Mouse (Mus musculus): ENCODE results near the gene Fam208b. TPM values are rescaled to one million over a fixed set of nuclear protein-coding genes. Genes with fewer than 3 reads are reported as not detected.

The Fam208b gene
- total RNA-seq (2017), result 46.4 and 46.9 TPM in 2 replicates

- peak; percentile 96 for ATAC-seq (replicated peaks; ENCODE audit: low read depth, poor library complexity, severe bottlenecking)
These were observed at the start of gene Fam208b for GRCm38 (mm10) chr13:3610795-3611438. TSS of gene Fam208b (minus strand) at chr13:3611108.

GRCm38 (mm10) chr13:3659163-3660160 is 48.6 kb upstream of the Fam208b start:
- peak; percentile 71 for ATAC-seq (replicated peaks; ENCODE audit: low read depth, poor library complexity, severe bottlenecking)

- no peak for ATAC-seq (replicated peaks; ENCODE audit: low read depth, poor library complexity, severe bottlenecking)
These were observed 43.5 kb upstream of the Fam208b start for GRCm38 (mm10) chr13:3654432-3654831.

- ATAC-seq (replicated peaks; ENCODE audit: low read depth, poor library complexity, severe bottlenecking), result no peak
These were observed 39.7 kb upstream of the Fam208b start for GRCm38 (mm10) chr13:3650569-3650968.

GRCm38 (mm10) chr13:3646566-3646965 is 35.7 kb upstream of the Fam208b start:
- ATAC-seq (replicated peaks; ENCODE audit: low read depth, poor library complexity, severe bottlenecking), result no peak

GRCm38 (mm10) chr13:3645919-3646318 is 35.0 kb upstream of the Fam208b start:
- no peak for ATAC-seq (replicated peaks; ENCODE audit: low read depth, poor library complexity, severe bottlenecking)

GRCm38 (mm10) chr13:3644871-3645270 is 34.0 kb upstream of the Fam208b start:
- ATAC-seq (replicated peaks; ENCODE audit: low read depth, poor library complexity, severe bottlenecking), result no peak

- no peak for ATAC-seq (replicated peaks; ENCODE audit: low read depth, poor library complexity, severe bottlenecking)
These were observed 31.6 kb upstream of the Fam208b start for GRCm38 (mm10) chr13:3642538-3642937.

GRCm38 (mm10) chr13:3642049-3642448 is 31.1 kb upstream of the Fam208b start:
- ATAC-seq (replicated peaks; ENCODE audit: low read depth, poor library complexity, severe bottlenecking), result peak; percentile 69

GRCm38 (mm10) chr13:3636797-3637196 is 25.9 kb upstream of the Fam208b start:
- peak; percentile 55 for ATAC-seq (replicated peaks; ENCODE audit: low read depth, poor library complexity, severe bottlenecking)

GRCm38 (mm10) chr13:3635076-3635475 is 24.2 kb upstream of the Fam208b start:
- ATAC-seq (replicated peaks; ENCODE audit: low read depth, poor library complexity, severe bottlenecking), result no peak

GRCm38 (mm10) chr13:3633895-3634811 is 23.2 kb upstream of the Fam208b start, which contains the start of gene Asb13:
TSS of gene Asb13 (plus strand) at chr13:3634032.
- ATAC-seq (replicated peaks; ENCODE audit: low read depth, poor library complexity, severe bottlenecking), result peak; percentile 95

GRCm38 (mm10) chr13:3633131-3633530 is 22.2 kb upstream of the Fam208b start:
- no peak for ATAC-seq (replicated peaks; ENCODE audit: low read depth, poor library complexity, severe bottlenecking)

GRCm38 (mm10) chr13:3632551-3632950 is 21.6 kb upstream of the Fam208b start:
- ATAC-seq (replicated peaks; ENCODE audit: low read depth, poor library complexity, severe bottlenecking), result no peak

GRCm38 (mm10) chr13:3628102-3628501 is 17.2 kb upstream of the Fam208b start:
- ATAC-seq (replicated peaks; ENCODE audit: low read depth, poor library complexity, severe bottlenecking), result no peak

GRCm38 (mm10) chr13:3627139-3627538 is 16.2 kb upstream of the Fam208b start:
- ATAC-seq (replicated peaks; ENCODE audit: low read depth, poor library complexity, severe bottlenecking), result no peak

GRCm38 (mm10) chr13:3610118-3610794 is 652 bp downstream of the Fam208b start:
- peak; percentile 46 for ATAC-seq (replicated peaks; ENCODE audit: low read depth, poor library complexity, severe bottlenecking)

GRCm38 (mm10) chr13:3609780-3610117 is 1.2 kb downstream of the Fam208b start:
- no peak for ATAC-seq (replicated peaks; ENCODE audit: low read depth, poor library complexity, severe bottlenecking)

- no peak for ATAC-seq (replicated peaks; ENCODE audit: low read depth, poor library complexity, severe bottlenecking)
These were observed 14.7 kb downstream of the Fam208b start for GRCm38 (mm10) chr13:3596232-3596631.

GRCm38 (mm10) chr13:3594311-3594710 is 16.6 kb downstream of the Fam208b start:
- no peak for ATAC-seq (replicated peaks; ENCODE audit: low read depth, poor library complexity, severe bottlenecking)
